Mouse (Mus musculus) thymus, adult 18-20 months (tissue): ENCODE measurements at regions not wholly inside any gene's neighbourhood (a gene's known extent, or its start where the extent isn't known, plus 50 kb on each side); places are given as distances from the start of the nearest gene placed in this dataset.

Experiments used
- DNase-seq, 2 experiments: peaks; one replicate each; pipeline ENCODE4 v3.0.0; 2022; ENCODE audit warnings: mixed read lengths in 2 of 2

DNA sequence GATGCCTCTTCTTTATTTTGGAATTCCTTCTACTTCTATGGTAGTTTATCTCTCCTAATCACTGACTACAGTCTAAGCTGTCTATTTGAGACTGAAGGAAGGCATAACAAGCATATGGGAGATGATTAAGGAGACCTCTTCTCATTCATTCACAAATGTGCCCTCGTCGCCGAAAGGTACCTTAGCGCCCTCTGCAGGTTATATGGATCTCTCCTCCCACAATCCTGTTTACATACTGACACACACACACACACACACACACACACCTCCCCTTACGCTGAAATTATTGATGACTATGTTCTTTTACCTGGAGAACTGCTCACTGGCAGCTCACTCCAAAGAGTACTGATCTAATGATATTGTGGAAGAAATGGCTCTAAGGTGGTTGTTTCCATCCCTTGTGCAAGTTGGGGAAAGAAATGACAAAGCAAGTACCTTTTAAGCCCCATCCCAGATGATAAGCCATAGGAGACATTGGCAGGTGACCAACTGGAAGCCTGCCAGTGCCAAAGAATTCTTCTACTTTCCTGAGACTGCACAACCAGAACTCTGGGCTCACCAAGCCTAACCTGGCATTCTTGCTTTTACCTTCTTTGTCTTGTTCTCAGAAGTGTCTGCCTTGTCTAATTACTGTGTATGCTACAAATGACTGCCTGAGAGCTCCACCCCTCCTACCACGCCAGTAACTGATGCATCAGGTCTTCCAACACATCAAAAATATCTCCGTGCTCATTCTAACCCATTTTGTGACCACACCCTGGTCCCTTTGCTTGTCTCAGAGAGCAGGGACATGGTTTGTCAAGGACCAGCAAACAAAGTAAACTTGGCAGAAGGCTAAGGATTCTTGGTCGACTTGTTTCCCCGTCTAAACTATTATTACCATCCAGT is 227.8 kb upstream of the Adgrl2 start:
- no peak for DNase-seq

DNA sequence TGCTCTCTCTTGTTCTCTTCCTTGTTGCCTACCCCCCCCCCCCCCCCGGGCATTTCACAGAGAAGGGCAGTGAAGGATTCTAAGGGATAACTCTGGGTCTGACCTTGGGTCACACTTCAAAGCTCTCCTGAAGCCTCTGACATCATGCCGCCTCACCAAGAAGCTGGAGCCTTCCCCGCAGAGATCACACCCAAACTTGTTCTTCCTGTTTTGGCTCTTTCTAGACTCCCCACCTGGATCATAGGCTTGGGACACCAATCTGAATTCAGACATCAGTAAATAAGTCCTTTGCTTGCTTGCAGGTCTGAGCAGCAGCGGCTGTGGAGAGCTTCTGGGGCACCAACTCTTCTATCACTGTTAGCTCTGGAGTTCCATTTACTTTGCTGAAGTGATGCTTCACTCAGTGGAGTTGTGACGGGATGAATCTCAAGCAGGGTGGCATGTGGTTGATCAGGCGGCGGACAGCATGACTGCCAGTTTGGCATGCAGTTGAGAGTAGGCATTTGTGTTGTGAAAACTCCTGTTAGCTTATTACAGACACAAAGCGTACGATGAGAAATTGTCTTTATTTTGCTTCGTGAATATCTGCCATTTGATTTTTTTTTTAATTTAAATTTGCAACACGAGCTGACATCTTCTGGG is 226.5 kb upstream of the Adgrl2 start:
- no peak for DNase-seq

DNA sequence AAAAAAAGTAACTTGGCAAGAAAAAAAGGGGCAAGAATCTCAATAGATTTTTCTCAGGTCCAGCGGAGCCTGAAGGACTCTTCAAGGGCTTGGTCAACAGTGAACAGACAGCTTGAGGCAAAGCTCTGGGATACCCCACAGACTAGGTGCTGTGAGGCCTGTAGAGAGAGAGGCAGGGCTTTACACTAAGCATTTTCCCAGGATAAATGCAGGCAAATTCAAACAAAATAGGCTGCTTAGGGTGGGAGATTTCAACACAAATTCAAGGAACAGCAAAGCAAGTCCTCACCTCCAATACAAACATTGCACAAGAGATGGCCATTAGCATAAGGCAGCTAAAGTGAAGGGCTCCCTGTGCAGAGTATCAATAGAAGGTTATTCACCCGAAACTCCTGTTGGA is 225.3 kb upstream of the Adgrl2 start:
- DNase-seq: no peak

DNA sequence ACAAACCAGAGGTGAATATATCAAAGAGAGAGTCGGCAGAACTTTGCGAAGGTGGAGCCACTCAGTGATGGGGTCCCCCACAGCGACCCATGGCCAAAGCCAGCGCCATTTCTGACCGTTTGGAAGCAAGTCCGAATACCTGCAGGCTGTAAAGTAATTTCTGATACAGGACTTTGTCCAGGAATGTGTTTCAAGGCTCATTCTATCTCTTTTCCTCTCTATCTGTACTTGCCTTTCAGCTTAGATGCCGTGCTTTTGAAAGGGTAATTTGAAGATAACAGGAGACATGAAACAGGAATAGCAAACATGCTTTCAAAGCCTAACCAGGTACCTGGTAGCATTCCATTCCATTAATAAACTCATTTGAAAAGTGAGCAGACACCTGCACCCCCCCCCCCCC is 221.6 kb upstream of the Adgrl2 start:
- DNase-seq: no peak

DNA sequence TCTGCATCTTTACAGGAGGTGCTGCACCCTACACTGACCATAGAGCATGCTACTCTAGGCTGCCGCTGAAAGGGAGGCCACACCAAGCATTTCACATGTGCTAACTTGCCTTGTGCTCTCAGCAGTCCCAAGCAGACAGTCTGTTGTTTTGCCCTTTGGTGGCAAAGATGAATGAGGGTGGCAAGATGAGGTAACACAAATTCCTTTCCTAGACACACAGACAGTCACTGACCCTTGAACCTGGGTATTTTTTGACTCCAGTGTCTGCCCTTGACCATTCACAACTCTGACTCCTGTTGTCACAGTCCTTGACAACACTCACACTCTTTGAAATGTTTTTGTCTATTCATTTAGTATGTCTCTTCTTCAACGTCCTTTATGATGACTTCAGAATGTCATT is 218.9 kb upstream of the Adgrl2 start:
- DNase-seq: no peak

DNA sequence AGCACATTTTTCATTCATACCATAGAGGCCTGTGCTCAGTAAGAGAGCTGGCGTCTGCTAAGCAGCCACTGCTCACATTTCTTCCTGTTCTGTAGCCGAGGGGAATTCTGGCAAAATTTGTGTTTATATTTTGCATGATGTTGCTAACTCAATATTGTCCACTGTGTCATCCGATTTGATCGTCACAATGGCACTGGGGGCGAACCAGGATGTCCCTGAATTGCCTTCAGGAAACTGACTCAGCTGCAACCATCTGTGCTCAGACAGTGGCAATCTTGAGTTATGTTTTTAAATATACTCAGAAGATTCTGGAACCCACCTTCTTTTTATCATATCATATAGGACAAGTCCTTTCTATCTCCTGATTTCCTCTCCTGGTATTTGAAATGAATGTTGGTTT is 213.1 kb upstream of the Adgrl2 start:
- DNase-seq: no peak

DNA sequence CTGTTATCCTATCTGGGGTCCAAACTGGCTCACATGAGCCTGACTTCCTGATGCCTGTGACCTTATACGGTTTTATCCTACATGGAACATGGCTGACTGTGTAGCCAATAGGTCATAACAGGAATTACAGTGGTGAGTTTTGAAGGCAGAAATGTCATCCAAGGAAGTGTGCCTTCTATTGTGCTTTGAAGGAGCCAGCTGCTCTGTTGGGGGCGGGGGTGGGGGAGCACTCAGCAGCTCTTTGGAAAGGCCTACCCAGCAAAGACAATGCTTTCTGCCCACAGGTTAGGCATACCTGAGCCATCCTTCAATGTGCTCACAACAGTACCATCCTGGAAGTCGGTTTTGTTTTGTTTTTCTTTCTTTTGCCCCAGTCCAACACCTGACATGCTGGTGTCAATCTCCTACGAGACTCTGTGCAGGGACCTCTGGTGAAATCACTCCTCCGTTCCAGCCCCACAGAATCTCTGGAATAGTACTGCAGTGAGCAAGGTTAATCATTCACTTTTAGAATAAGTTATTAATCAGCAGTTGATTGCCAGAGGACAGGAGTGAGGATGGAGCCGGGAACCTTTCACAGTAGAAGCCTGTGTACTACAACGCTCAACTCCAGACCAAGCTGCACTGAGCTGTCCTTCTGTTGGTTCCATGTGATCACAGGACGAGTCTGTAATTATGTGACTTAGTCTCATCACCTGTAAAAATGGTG is 206.3 kb upstream of the Adgrl2 start:
- DNase-seq: no peak

DNA sequence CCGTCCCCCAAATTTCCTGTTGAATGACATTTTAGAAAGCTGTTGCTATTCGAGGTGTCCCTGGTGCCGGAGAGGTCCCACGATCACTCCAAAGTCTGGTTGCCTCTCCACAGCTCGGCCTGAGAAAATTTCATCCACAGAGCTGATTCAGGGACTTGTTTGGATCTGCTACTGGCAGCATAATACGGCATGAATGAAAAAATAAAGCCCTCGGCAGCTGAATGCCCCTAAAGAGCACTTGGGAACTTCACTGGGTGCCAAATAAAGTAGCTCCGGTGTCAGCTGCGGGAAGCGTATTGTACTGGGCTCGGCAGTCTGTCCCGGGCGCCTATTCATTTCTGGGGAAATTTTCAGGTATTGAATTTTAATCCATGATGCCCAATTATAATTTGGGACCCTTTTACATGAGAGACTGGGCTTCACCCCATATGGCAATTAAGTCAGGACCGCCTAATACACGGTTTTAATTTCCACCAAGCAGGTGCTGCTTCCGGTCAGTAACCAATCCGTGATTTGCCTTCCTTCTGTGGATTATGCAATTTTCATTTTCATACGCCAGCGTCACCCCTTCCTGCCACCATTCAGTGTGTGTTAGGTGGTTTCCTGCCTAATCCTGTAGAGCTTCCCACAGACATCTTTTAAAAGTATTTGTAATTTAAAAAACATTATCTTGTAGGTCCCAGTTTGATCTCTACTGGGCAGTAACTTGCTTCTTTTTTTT is 200.7 kb upstream of the Adgrl2 start:
- DNase-seq: no peak

DNA sequence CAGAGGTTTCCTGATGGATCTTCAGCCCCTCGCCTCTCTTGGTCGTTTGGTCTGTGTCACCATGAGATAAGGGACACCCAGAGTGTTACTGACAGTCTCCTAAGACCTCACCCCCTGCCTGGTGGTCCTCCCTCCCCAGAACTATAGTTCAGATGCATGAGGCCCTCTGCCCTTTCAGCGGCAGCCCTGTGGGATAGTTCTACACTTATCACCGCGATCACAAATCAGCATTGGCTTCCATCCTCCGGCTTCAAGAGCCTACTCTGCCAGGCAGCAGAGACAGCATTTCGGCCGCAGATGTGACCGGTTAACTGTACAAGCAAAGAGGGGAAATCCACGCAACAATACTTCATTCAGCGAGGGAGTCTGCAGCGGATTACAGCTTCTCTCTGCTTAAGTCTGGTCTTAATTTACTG is 193.8 kb upstream of the Adgrl2 start:
- DNase-seq: no peak

DNA sequence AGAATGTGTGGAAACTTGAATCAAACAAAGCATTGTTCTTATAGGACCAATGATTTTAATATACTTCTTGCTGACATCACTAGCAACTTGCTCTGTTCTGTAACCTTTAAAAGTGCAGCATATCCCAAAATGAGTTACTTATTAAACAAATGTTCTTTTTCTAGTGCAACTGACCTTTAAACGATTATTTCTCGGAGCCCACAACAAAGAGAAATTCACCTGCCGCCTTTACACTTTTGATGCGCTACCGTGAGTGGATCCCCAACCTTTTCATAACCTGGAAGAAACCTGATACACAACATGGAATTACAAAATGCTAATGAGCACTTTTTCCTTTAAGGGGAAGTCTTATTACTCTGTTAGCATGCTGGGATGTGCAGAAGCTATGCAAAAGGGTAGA is 191.7 kb upstream of the Adgrl2 start:
- DNase-seq: no peak

DNA sequence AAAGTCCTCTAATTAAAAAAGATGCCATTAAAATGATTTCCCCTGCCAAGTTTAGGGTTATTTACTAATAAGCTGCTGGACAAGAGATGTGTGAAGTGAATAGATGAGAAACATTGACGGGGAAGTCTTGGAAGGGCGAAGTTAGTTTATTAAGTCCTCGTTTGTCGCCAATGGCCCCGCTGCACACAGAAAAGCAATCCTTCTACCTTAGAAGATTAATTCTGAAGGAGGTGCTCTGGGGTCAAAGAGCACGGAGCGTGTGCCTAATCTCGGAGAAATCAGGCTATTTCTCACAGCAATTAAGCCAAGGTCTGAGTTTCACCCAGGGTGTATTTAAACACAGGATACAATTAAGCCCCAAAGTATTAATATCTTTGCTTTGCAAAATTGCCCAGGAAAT is 189.8 kb upstream of the Adgrl2 start:
- no peak for DNase-seq

DNA sequence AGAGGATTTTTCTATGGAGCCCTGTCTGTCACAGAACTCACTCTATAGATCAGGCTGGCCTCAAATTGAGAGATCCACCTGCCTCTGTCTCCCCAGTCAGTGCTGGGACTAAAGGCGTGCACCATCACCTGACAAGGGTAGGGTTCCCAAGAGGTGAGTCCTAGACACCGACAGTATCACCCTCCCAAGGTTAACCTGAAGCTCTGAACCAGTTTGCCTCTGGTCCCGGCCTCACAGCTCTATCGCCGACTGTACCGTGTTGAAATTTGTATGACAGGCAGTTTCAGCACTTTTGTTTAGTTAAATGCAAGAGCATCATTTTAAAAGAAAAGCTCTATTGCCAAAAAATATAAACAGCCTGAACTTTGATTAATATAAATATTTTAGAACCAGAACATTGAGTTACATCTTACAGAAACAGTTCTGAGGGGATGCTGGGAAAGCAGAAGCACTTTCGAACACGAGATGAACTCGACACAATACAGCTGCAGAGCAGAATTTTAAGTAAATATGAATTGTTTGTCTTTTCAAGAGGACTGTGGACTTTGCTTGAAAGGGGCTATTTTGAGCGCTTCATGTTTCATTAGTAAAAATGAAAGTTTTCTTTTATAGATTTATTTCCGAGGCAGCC is 189.2 kb upstream of the Adgrl2 start:
- no peak for DNase-seq

DNA sequence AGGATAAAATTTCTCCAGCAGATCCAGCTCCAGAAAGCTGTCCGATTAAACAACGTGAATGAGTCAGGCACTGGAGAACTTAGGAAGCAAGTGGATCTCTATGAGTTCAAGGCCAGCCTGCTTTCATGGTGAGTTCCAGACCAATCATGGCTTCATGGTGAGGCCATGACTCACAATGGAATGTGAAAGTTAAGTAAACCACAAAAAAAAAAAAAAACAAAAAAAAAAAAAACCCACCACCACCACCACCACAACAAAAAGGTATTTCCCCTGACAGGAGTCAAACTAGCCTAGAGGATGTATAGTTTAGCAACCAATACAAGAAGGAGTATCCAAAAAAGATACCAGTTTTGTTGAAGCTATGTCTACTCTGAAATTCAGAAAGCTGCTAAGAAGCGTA is 188.5 kb upstream of the Adgrl2 start:
- no peak for DNase-seq

DNA sequence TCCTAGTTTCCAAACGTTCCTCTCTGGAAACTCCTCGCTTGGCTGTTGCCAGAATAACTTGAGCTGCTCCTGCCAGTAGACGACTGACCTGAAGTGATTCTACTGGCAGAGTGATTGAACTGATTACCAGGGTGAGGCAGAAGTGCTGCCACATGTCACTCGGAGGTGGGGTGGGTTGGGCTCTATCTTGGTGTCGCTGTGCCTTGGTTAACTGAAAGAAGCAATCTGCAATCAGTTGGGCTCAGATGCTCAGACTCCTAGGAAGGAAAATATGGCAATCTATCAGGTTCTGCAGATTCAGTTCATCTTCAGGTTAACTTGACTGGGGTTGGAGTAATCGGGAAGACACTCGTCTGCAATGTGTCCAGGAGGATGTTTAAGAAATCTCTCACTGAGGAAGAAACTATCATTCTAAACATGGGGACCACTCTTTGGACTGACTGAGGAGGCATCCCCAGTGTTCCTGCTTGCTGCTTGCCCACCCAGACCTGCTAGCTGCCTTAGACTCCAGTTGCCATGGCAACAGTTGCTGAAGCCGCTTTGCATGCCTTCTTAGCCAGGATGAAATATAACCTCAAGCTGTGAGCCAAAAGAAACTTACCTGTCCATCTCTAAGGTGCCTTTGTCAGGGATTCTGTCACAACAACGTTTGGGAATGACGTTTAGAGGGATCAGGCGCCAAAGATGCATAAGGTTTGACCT is 184.5 kb upstream of the Adgrl2 start:
- no peak for DNase-seq

DNA sequence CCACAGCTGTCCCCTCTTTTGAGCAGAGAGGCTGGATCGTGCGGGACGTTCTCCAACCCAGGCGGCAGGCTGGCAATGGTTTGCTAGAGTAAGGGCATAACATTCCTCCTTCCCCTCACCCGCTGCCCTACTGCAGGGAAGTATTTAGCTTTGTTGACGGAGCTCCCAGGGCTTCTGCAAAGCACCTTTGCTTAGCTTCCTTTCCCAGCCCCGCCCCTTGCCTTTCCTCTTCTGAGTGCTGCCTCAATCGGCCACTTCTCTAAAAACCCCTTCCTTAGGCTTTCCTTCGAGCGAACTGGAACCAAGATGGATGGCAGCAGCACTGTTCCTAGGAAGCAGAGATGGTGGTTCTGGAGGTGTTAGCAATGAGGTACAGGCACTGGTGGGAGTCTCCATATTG is 183.2 kb upstream of the Adgrl2 start:
- DNase-seq: no peak

DNA sequence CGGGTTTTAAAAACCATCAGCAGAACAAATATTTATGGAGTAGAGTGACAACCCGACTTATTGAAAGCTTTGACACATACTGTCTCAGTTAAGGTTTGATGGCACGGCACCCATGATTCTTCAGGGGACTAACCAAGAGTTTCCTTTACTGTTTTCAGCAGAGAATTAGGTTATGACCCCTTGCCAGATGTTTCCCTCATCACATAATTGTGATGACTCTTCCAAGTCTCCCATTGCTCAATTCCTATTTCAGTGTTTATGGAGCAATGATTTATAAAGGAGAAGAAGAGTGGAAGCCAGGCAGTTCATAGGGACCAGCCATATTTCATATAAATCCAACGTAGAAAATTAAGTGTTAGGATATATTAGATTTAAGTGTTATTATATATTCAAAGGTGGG is 181.4 kb upstream of the Adgrl2 start:
- DNase-seq: no peak

DNA sequence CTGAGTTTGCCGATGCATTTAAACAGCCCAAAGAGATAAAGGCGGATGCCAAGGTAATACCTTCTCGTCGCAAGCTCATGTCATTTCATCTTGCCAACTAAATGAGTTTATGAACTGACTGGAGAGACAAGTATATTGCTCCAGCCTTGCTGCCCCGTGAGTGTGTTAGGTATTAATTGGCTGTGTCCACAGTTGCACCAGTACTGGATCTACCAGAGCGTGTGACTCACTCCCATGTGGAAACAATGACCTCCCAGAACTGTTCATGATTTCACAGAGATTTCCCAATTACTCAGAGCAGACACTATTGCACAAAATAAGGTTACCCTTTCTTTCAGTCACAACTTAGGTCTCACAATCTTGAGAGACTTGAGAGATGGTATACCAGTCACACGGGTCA is 179.8 kb upstream of the Adgrl2 start:
- no peak for DNase-seq

DNA sequence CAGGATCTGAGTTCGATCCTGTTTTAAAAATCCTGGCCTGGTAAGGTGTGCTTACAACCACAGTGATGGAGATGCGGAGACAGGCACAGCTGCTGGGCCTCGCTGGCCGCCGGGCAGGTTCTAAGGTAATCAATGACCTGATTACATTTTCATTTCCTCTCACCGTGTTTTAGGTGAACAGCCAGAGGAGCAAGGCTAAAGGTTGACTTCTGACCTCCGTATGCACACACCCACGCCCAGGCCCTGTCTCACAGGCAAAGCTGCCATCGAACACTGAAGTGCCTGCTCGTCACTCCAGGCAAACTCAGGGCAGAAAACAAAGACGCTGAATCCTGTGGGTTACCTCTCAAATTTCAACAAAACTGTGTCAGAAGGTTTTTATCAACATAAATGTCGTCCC is 179.1 kb upstream of the Adgrl2 start:
- no peak for DNase-seq

DNA sequence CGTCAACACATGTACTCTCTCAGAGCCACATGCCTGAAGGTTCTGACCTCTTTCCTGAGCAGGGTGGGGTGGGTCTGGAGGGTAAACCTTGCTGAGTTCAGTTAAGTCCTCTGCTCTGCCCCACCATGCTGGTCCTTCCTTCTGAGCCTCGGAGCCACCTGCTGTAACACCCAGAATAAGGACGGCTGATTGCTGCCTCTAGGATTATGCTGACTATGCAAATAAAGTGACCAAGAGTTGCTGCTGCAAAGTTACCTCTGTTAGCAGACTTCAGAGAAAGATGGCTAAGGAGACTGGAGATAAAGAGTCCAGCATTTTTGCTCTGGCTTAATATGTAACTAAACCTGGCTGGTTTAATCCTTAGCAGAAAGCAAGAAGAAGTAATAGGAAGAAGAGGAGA is 177.6 kb upstream of the Adgrl2 start:
- DNase-seq: no peak

DNA sequence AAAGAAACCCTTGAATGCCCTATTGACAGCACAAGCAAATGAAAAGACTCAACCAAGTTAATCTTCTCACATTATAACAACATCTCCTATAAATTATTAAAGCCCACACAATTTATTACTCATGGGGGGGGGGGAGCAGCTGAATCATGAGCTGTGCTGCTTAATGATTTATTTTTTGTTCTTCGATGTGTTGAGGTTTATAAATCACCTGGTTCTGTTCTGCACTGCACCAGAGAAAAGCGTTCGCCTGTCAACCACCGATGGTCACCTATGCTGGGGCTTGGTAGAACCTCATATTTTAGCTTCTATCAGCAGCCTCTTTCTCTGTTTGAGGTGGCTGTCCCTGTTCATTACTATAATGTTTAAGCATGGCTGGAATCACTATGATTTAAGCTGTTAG is 174.4 kb upstream of the Adgrl2 start:
- no peak for DNase-seq

DNA sequence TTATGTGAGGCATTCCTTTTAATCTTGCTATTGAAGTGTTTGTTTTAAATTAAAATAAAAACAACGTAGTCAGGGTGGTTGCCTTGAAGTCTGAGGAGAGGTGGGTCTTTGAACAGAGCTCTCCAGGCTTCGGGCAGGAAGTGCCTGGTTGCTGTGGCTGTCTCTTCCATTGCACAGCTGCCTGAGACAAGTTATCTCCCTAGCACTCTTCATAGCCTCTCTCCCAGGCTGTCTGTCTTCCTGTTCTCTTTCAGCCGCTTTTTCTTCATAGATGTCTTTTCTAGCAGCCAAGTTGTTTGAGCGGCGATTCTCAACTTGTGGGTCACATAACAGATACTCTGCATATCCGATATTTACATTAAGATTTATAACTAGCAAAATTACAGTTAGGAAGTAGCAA is 173.2 kb upstream of the Adgrl2 start:
- DNase-seq: no peak

DNA sequence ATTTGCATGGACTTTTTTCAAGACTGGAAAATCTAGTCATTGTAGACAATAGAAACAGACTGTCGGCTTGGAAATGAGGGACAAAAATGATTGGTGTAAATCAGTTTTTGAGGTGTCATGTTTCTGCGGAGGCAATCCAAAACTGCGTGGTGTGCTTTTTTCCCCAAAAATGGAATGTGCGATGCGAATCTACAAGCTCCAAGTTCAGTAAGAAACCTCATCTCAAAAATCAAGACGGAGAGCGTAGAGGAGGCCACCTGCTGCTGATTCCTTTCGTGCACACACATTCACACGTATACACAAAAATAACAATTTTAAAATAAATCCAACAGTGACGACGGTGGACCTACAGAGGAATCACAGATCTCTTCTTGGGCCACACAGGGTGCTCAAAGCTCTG is 170.5 kb upstream of the Adgrl2 start:
- no peak for DNase-seq
